Mouse (Mus musculus) ES-Bruce4 (cell line): ENCODE measurements around the gene Srp54a.
"Not testable (repeated sequence)": the region's sequence is repeated elsewhere in the genome, so short reads cannot be mapped to it uniquely, and the experiment has no call there.

Experiments used
- CTCF ChIP-seq: IDR thresholded peaks from one replicate; pipeline ENCODE4 v1.8.1; 2011; ENCODE audit warnings: low read depth, low read length
- POLR2A ChIP-seq: IDR thresholded peaks from one replicate; pipeline ENCODE4 v1.8.1; 2011; ENCODE audit warnings: low read length; ENCODE audit not compliant: insufficient read depth

GRCm38 (mm10) chr12:55080601-55080942 lies 510 bp downstream of the Srp54a start:
- TF ChIP-seq CTCF, POLR2A: not testable (repeated sequence)
